Mouse (Mus musculus) liver, postnatal 0 days (tissue): ENCODE measurements around the gene Slc38a3. TPM values are rescaled to one million over a fixed set of nuclear protein-coding genes. Genes with fewer than 3 reads are reported as not detected.

Experiments used
- ATAC-seq: fragments of 200-750 bp; cut with Nextera tagmentation; 2 replicates; pipeline ENCODE4 v1.8.0; 2017; ENCODE audit warnings: mild to moderate bottlenecking, moderate library complexity
- DNase-seq: peaks from one replicate; pipeline ENCODE4 v3.0.0-alpha.2; 2016
- H3K27ac ChIP-seq: fragments of 300-500 bp; sonication (generic); 2 replicates; pipeline ENCODE4 v1.5.1; 2014; ENCODE audit warnings: antibody characterized with exemption, moderate library complexity, mild to moderate bottlenecking, low read depth
- H3K27me3 ChIP-seq: fragments of 300-500 bp; sonication (generic); 2 replicates; pipeline ENCODE4 v1.6.1; 2014; ENCODE audit warnings: low read length, control low read depth, mixed read lengths; ENCODE audit not compliant: insufficient read depth
- H3K36me3 ChIP-seq: fragments of 300-500 bp; sonication (generic); replicated peaks from 2 replicates; pipeline ENCODE4 v1.6.1; 2014; ENCODE audit warnings: mild to moderate bottlenecking, control low read depth, low read length, moderate library complexity, mixed read lengths; ENCODE audit not compliant: insufficient read depth
- H3K4me1 ChIP-seq: fragments of 300-500 bp; sonication (generic); 2 replicates; pipeline ENCODE4 v1.6.1; 2014; ENCODE audit warnings: antibody characterized with exemption, mild to moderate bottlenecking, control low read depth; ENCODE audit not compliant: insufficient read depth
- H3K4me2 ChIP-seq: fragments of 300-500 bp; sonication (generic); 2 replicates; pipeline ENCODE4 v1.6.1; 2014; ENCODE audit warnings: low read depth, mild to moderate bottlenecking, low read length, moderate library complexity, mixed read lengths
- H3K4me3 ChIP-seq: fragments of 300-500 bp; sonication (generic); 2 replicates; pipeline ENCODE4 v1.5.1; 2014; ENCODE audit warnings: low read depth, low read length
- H3K9ac ChIP-seq: fragments of 300-500 bp; sonication (generic); replicated peaks from 2 replicates; pipeline ENCODE4 v1.6.1; 2014; ENCODE audit warnings: mild to moderate bottlenecking, moderate library complexity
- H3K9me3 ChIP-seq: fragments of 300-500 bp; sonication (generic); 2 replicates; pipeline ENCODE4 v1.6.1; 2016; ENCODE audit warnings: mild to moderate bottlenecking, control low read depth, low read length, mixed read lengths
- CTCF ChIP-seq: sonication (generic); IDR thresholded peaks from 2 replicates; pipeline ENCODE4 v1.5.1; 2016; ENCODE audit warnings: antibody characterized with exemption, low read depth
- EP300 ChIP-seq: IDR thresholded peaks from 2 replicates; pipeline ENCODE4 v1.6.1; 2016; ENCODE audit warnings: antibody characterized with exemption, low read depth, mild to moderate bottlenecking
- WGBS: fragments of 180-500 bp; shearing (Covaris S2); extraction: QIAGEN DNeasy Blood & Tissue Kit; methylation state at CpG from one replicate; pipeline ENCODE4 v1.1.7; 2014; ENCODE audit not compliant: insufficient replicate concordance; 5-methylcytosine and 5-hydroxymethylcytosine counted together
- polyA plus RNA-seq: library from polyadenylated mRNA; unstranded; fragments of >200 nt; fragmentation: Nextera tagmentation; extraction: Ambion mirVana; gene quantifications from 2 replicates; pipeline ENCODE4 v1.2.1, GENCODE M21; 2015

Slc38a3 gene
- polyA plus RNA-seq, 1 experiment from 2014 or later = 147 TPM

DNA sequence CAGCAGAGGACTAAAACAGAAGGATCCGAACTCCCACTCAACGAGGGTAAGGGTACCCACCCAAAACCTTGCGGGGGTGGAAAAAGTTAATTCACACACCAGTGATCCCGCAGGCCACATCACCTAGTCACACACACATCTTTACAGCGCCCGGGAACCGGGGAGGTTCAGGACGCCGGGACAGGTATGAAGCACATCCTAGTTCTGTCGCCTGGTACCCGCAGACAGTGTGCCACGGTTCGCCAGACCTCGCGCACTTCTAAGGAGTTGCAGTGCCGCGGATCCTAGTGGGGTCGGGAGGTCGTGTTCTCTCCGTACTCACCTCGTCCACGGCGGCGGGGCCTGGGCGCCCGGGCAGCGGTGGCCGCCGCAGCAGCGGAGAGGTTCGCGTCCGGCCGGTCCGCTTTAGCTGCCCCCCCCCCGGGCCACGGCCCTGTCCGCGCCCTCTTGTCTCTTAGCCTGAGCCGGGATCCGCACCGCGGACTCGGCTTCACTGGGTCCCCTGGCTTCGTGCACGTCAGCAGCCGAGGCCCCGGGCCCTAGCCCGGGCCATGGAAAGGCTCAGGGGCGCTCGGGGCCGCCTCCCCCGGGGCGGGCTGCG is 39.9 kb upstream of the Slc38a3 start:
- DNase-seq (no peak), ATAC-seq (peak; percentile 24; the same call in 1 of the 2 replicates)
- no peak for TF ChIP-seq EP300
- TF ChIP-seq CTCF = no peak
- Histone ChIP-seq H3K4me2 (peak overlapping the region; percentile 93), H3K4me1 (peaks cover 12% of the 10 kb centered on the region; the same call in 1 of the 2 replicates), H3K36me3 (no peaks in the 10 kb centered on the region), H3K27ac (0 out of 2 replicates have a peak overlapping the region, but pooled peaks have one; percentile 41), H3K9ac (peak overlapping the region; percentile 62), H3K9me3 (no peaks in the 10 kb centered on the region), H3K4me3 (peak overlapping the region; percentile 57), H3K27me3 (peaks cover 68% of the 10 kb centered on the region)
- WGBS = under 1% methylated on average over 46 of the region's 55 CpGs

- DNase-seq (no peak), ATAC-seq (no peak)
- no peaks in the 10 kb centered on the region for H3K9me3 ChIP-seq
- H3K27me3 ChIP-seq = peaks cover 68% of the 10 kb centered on the region
- H3K27ac ChIP-seq = no peak overlapping the region
- 7% methylated on average over 21 of the region's 21 CpGs for WGBS
- peak overlapping the region; percentile 57 for H3K4me3 ChIP-seq
- 0 out of 2 replicates have a peak overlapping the region, but pooled peaks have one; percentile 34 for H3K9ac ChIP-seq
- peak overlapping the region; percentile 93 for H3K4me2 ChIP-seq
- H3K4me1 ChIP-seq = peaks cover 15% of the 10 kb centered on the region
- TF ChIP-seq EP300 (no peak), CTCF (no peak)
- H3K36me3 ChIP-seq = no peaks in the 10 kb centered on the region
These were observed 39.2 kb upstream of the Slc38a3 start for GRCm38 (mm10) chr9:107708439-107709095.

GRCm38 (mm10) chr9:107707701-107708438 is 38.5 kb upstream of the Slc38a3 start:
- peak overlapping the region; percentile 57 for H3K4me3 ChIP-seq
- 9% methylated on average over 17 of the region's 17 CpGs for WGBS
- no peaks in the 10 kb centered on the region for H3K36me3 ChIP-seq
- no peak for TF ChIP-seq EP300
- TF ChIP-seq CTCF = no peak
- H3K9ac ChIP-seq = no peak overlapping the region
- DNase-seq (no peak), ATAC-seq (no peak)
- H3K27me3 ChIP-seq = peaks cover 67% of the 10 kb centered on the region
- peaks cover 15% of the 10 kb centered on the region for H3K4me1 ChIP-seq
- H3K27ac ChIP-seq = no peak overlapping the region
- H3K9me3 ChIP-seq = no peaks in the 10 kb centered on the region
- peak overlapping the region; percentile 93 for H3K4me2 ChIP-seq

GRCm38 (mm10) chr9:107706781-107707211 is 37.5 kb upstream of the Slc38a3 start:
- H3K4me3 ChIP-seq = no peak overlapping the region; the same call in 1 of the 2 replicates
- H3K36me3 ChIP-seq = no peaks in the 10 kb centered on the region
- no peak overlapping the region for H3K9ac ChIP-seq
- no peak overlapping the region for H3K27ac ChIP-seq
- H3K4me2 ChIP-seq = 0 out of 2 replicates have a peak overlapping the region, but pooled peaks have one; percentile 93
- TF ChIP-seq CTCF (no peak), EP300 (no peak)
- H3K4me1 ChIP-seq = peaks cover 15% of the 10 kb centered on the region
- no peaks in the 10 kb centered on the region for H3K9me3 ChIP-seq
- DNase-seq (no peak), ATAC-seq (no peak)
- H3K27me3 ChIP-seq = peaks cover 61% of the 10 kb centered on the region
- 6% methylated on average over 14 of the region's 14 CpGs for WGBS

GRCm38 (mm10) chr9:107703337-107704122 is 34.2 kb upstream of the Slc38a3 start:
- WGBS = 59% methylated on average over 14 of the region's 14 CpGs

More at GRCm38 (mm10) chr9:107703337-107704122, 34.2 kb upstream of the Slc38a3 start:
- no peak overlapping the region for H3K9ac ChIP-seq
- no peak overlapping the region for H3K27ac ChIP-seq
- H3K36me3 ChIP-seq = no peaks in the 10 kb centered on the region
- DNase-seq (peak; percentile 42), ATAC-seq (0 out of 2 replicates have a peak, but pooled peaks have one; percentile 39)
- H3K4me1 ChIP-seq = peaks cover 6% of the 10 kb centered on the region
- H3K4me3 ChIP-seq = no peak overlapping the region
- TF ChIP-seq CTCF (no peak), EP300 (no peak)
- no peaks in the 10 kb centered on the region for H3K9me3 ChIP-seq
- H3K4me2 ChIP-seq = no peak overlapping the region
- peaks cover 34% of the 10 kb centered on the region for H3K27me3 ChIP-seq
